Mouse (Mus musculus): ENCODE measurements around the gene Ptprm.

Gene Ptprm

GRCm38 (mm10) chr17:66686701-66687489, 667.4 kb downstream of the Ptprm start:
- no peak for DNase-seq (ENCODE audit: low read depth, low spot score)

GRCm38 (mm10) chr17:66683411-66683810, 670.8 kb downstream of the Ptprm start:
- DNase-seq (ENCODE audit: low read depth, low spot score) = no peak

- peak; percentile 51 for DNase-seq (ENCODE audit: low read depth, low spot score)
These were observed 673.6 kb downstream of the Ptprm start for GRCm38 (mm10) chr17:66680662-66681061.

- DNase-seq (ENCODE audit: low read depth, low spot score) = no peak
These were observed 679.6 kb downstream of the Ptprm start for GRCm38 (mm10) chr17:66674667-66675066.

GRCm38 (mm10) chr17:66671715-66672230, 682.5 kb downstream of the Ptprm start:
- no peak for DNase-seq (ENCODE audit: low read depth, low spot score)

- DNase-seq (ENCODE audit: low read depth, low spot score) = no peak
These were observed 683.0 kb downstream of the Ptprm start for GRCm38 (mm10) chr17:66671287-66671686.

GRCm38 (mm10) chr17:66665791-66666190, 688.5 kb downstream of the Ptprm start:
- DNase-seq (ENCODE audit: low read depth, low spot score) = no peak

GRCm38 (mm10) chr17:66665201-66665756, 689.0 kb downstream of the Ptprm start:
- DNase-seq (ENCODE audit: low read depth, low spot score) = no peak

GRCm38 (mm10) chr17:66664796-66665195, 689.5 kb downstream of the Ptprm start:
- no peak for DNase-seq (ENCODE audit: low read depth, low spot score)

GRCm38 (mm10) chr17:66659242-66659641, 695.0 kb downstream of the Ptprm start:
- DNase-seq (ENCODE audit: low read depth, low spot score) = no peak

- DNase-seq (ENCODE audit: low read depth, low spot score) = no peak
These were observed 716.1 kb downstream of the Ptprm start for GRCm38 (mm10) chr17:66637951-66638722.

GRCm38 (mm10) chr17:66619996-66620656, 734.1 kb downstream of the Ptprm start:
- no peak for DNase-seq (ENCODE audit: low read depth, low spot score)

- no peak for DNase-seq (ENCODE audit: low read depth, low spot score)
These were observed 734.9 kb downstream of the Ptprm start for GRCm38 (mm10) chr17:66619255-66619826.
